Mouse (Mus musculus) stomach, embryonic 15.5 days (tissue): Measurements from ENCODE around the gene Slc46a2. TPM values are rescaled to one million over a fixed set of nuclear protein-coding genes. Genes with fewer than 3 reads are reported as not detected.

Experiments
- ATAC-seq: fragments of 200-750 bp; cut with Nextera tagmentation; 2 replicates; pipeline ENCODE4 v1.8.0; 2017; ENCODE audit warnings: low read depth, moderate number of reproducible peaks, moderate TSS enrichment; ENCODE audit not compliant: insufficient read depth, low FRiP score
- H3K27ac ChIP-seq: fragments of 300-500 bp; sonication (generic); 2 replicates; pipeline ENCODE4 v1.5.1; 2015; ENCODE audit warnings: mild to moderate bottlenecking, inconsistent platforms
- H3K27me3 ChIP-seq: fragments of 300-500 bp; sonication (generic); replicated peaks from 2 replicates; pipeline ENCODE4 v1.6.1; 2015; ENCODE audit warnings: inconsistent platforms
- H3K36me3 ChIP-seq: fragments of 300-500 bp; sonication (generic); 2 replicates; pipeline ENCODE4 v1.6.1; 2015; ENCODE audit warnings: inconsistent platforms
- H3K4me1 ChIP-seq: fragments of 300-500 bp; sonication (generic); 2 replicates; pipeline ENCODE4 v1.6.1; 2015; ENCODE audit warnings: inconsistent platforms
- H3K4me2 ChIP-seq: fragments of 300-500 bp; sonication (generic); 2 replicates; pipeline ENCODE4 v1.6.1; 2015; ENCODE audit warnings: mild to moderate bottlenecking, inconsistent platforms
- H3K4me3 ChIP-seq: fragments of 300-500 bp; sonication (generic); replicated peaks from 2 replicates; pipeline ENCODE4 v1.5.1; 2015; ENCODE audit warnings: inconsistent platforms
- H3K9ac ChIP-seq: fragments of 300-500 bp; sonication (generic); 2 replicates; pipeline ENCODE4 v1.6.1; 2015; ENCODE audit warnings: inconsistent platforms
- H3K9me3 ChIP-seq: fragments of 300-500 bp; sonication (generic); 2 replicates; pipeline ENCODE4 v1.6.1; 2016; ENCODE audit warnings: inconsistent platforms
- WGBS: fragments of 180-500 bp; shearing (Covaris S2); methylation state at CpG from one replicate; pipeline ENCODE4 v1.1.7; 2015; 5-methylcytosine and 5-hydroxymethylcytosine counted together
- polyA plus RNA-seq: library from polyadenylated mRNA; unstranded; fragments of >200 nt; fragmentation: Nextera tagmentation; extraction: Ambion mirVana; gene quantifications from 2 replicates; pipeline ENCODE4 v1.2.1, GENCODE M21; 2015

Slc46a2 gene
- 0.10 TPM in 1 of 2 replicates, not detected in the other for polyA plus RNA-seq

DNA sequence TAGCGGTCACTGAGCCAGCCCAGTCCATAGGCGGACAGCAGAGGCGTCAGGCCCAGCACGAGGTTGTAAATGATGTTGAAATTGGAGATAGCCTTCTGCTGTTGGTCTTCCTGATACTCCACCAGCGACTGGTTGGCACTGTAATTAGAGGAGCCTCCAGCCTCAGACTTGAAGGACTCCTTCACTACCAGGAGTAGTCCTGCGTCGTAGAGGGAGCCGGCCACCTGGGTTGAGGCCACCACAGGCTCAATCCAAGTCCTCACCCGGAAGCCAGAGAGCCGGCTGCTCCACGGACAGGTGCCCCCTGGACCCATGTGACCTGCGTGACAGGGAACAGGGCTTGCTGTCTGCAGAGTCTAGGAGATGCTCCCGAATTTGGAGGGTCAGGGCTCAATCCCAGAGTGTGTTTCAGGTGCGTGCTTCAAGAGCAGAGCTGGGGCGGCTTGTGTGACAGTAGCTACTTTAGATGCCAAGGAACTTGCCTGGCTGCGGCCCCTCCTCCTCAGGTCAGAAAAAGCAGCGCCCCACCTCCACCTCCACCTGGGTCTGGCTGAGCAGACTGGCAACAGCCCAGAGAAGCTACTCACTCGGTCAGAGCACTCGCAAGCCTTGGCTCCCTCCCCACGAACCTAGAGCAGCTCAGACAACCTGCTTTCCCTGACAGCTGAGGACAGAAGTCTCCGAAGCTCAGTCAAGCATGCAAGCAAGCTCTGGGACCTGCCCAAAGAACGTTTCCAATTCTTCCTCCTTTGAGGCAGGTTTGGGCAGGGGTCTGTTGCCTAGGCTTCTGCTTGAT is at the start of gene Slc46a2:
TSS of gene Slc46a2 (minus strand) at position 449 of the 796 bp plus-strand sequence.
- peak; percentile 35; the same call in 1 of the 2 replicates for ATAC-seq
- Histone ChIP-seq H3K27ac (no peak within 1 kb of the TSS), H3K4me3 (no peak within 1 kb of the TSS; the same call in 1 of the 2 replicates)

DNA sequence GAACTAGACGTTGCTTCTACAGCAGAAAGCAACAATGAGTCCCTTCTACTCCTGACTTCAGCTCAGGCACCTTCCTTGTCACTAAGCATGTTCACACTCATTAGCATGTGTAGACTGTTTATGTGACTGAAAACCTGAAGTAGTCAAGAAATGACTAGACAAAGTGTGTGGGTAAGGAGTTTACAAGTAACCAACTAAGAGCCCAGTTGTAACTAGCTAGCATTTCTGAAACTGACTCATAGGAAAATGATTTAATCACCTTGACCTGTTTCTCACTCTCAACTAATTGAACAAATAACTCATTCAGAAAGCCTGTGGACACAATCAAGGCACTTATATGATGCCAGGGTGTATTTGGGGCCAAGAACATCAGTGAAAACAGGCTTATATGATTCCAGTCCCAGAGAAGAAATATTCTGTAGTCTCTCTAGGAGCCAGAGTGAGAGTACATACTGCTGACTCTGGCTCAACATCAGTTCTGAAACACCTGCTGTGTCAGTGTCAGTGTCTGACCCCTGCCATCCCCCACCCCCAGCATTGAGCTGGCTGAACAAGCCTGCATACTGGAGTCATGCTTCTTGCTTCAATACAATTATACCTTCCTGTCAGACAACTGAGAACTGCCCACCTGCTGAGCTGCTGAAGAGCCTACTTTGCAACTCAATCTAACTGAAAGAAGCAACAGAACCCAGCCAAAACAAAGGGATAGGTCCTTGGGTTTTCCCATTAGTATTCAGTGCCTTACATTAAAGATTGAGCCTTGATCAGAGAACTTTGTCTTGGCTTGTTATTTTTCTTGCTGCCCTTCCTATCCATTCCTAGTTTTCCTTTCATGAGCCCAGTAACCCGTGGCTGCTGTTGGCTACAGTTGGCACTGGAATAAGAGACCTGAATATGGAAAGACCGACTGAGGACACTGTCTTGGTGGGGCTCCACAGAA is 48.8 kb upstream of the Slc46a2 start, which contains the start of gene Mup6:
TSS of gene Mup6 (plus strand) at position 890 of the 940 bp plus-strand sequence.
- H3K36me3 ChIP-seq = no peaks in the 10 kb centered on the region
- H3K9me3 ChIP-seq = no peaks in the 10 kb centered on the region
- H3K27ac ChIP-seq = no peak within 1 kb of the TSS
- WGBS = 47% methylated on average over 3 of the region's 3 CpGs
- H3K4me3 ChIP-seq = no peak within 1 kb of the TSS
- H3K4me2 ChIP-seq = no peak within 1 kb of the TSS
- no peak for ATAC-seq
- H3K27me3 ChIP-seq = no peaks in the 10 kb centered on the region
- no peak within 1 kb of the TSS for H3K9ac ChIP-seq
- no peaks in the 10 kb centered on the region for H3K4me1 ChIP-seq

More for the DNA sequence above, at the start of gene Slc46a2:
- no peaks in the 10 kb centered on the region for H3K9me3 ChIP-seq
- no peaks in the 10 kb centered on the region for H3K27me3 ChIP-seq
- no peaks in the 10 kb centered on the region for H3K36me3 ChIP-seq
- peak within 1 kb of the TSS; percentile 4; the same call in 1 of the 2 replicates for H3K4me2 ChIP-seq
- H3K4me1 ChIP-seq = no peaks in the 10 kb centered on the region
- WGBS = 17% methylated on average over 22 of the region's 22 CpGs
- no peak within 1 kb of the TSS for H3K9ac ChIP-seq

DNA sequence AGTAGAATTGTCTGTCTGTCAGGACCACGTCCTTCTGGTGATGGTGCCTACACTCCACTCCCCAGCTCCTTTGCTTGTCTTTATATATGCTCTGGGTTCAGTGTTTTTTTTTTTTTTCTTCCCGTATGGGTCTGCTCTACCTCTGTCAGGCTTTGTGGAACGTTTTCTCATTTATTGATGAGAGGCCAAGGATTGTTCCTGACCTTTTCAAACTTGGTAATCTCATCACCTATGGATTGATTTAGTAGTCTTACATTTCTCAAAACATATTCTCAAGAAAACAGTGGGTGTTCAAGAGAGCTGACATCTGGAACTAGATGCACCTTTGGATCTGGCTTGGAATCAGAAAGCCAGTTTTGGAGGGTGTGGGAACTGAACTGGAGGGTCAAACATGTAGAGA is 45.8 kb upstream of the Slc46a2 start, which contains the start of gene Mup4:
TSS of gene Mup4 (minus strand) at position 101 of the 400 bp plus-strand sequence.
- Histone ChIP-seq H3K4me1 (no peaks in the 10 kb centered on the region), H3K9me3 (no peaks in the 10 kb centered on the region), H3K36me3 (no peaks in the 10 kb centered on the region), H3K4me2 (no peak within 1 kb of the TSS), H3K27me3 (no peaks in the 10 kb centered on the region), H3K9ac (no peak within 1 kb of the TSS), H3K4me3 (no peak within 1 kb of the TSS), H3K27ac (no peak within 1 kb of the TSS)
- WGBS = 73% methylated on average over 3 of the region's 3 CpGs
- ATAC-seq = no peak

DNA sequence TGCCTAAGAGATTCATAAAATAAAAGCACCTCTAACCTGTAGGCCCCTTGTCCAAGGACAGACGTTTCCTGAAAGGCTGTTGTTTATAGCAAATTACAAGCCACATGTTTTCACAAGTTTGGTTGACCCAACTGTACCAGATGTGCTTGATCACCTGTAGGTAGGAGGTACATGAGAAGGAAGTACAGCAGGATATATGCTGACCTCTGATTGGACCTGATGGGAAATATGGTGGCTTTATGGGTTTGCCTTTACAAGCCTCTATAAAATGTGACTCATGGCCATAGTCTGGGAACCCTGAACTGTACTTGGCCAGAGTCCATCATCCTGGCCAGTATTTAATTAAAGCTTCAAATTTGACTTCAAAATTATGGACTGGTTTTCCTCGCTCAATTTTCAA is 22.7 kb upstream of the Slc46a2 start:
- H3K36me3 ChIP-seq = no peaks in the 10 kb centered on the region
- H3K27ac ChIP-seq = no peak overlapping the region
- no peak overlapping the region for H3K4me2 ChIP-seq
- no peaks in the 10 kb centered on the region for H3K4me1 ChIP-seq
- no peak for ATAC-seq
- 60% methylated on average over 2 of the region's 2 CpGs for WGBS
- H3K27me3 ChIP-seq = no peaks in the 10 kb centered on the region
- no peak overlapping the region for H3K9ac ChIP-seq
- no peaks in the 10 kb centered on the region for H3K9me3 ChIP-seq
- no peak overlapping the region for H3K4me3 ChIP-seq

DNA sequence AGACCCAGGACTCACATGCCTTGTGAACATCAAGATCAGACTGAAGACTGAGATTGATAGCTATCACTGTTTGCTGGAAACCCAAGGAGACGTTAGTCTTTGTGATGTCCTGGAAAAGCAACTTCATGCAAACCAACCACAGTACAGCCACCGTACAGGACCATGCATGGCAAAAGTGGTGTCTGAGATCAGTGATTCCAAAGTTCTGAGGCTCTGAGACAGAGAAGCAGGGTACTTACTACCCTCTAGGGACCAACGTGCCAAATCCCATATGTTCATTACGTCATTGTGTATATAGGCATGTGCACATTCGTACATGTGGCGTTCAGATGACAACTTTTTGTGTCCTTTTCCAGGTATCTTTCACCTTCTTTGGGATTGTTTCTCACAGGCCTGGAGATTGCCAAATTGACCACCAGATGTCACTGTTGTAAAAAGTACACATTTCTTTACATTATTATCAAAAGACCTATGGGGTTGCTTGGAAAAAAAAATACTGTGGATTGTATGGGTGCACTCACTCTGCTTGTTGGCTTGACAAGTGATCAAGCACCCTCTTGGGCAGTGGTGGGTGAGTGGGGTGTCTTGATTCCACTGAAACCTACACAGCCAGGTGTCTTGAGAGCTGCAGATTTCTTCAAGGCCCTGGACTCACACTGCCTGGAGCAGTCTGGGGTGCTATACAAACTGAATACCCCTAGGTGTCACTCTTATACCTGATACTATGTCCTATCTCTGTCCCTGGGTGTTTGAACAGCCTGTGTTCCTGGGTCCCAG is 17.8 kb upstream of the Slc46a2 start:
- H3K9ac ChIP-seq = no peak overlapping the region
- no peaks in the 10 kb centered on the region for H3K27me3 ChIP-seq
- peak; percentile 73; the same call in 1 of the 2 replicates for ATAC-seq
- H3K4me1 ChIP-seq = no peaks in the 10 kb centered on the region
- H3K4me2 ChIP-seq = no peak overlapping the region
- no peak overlapping the region for H3K4me3 ChIP-seq
- no peaks in the 10 kb centered on the region for H3K9me3 ChIP-seq
- no peak overlapping the region for H3K27ac ChIP-seq
- no peaks in the 10 kb centered on the region for H3K36me3 ChIP-seq
- 47% methylated on average over 6 of the region's 6 CpGs for WGBS

DNA sequence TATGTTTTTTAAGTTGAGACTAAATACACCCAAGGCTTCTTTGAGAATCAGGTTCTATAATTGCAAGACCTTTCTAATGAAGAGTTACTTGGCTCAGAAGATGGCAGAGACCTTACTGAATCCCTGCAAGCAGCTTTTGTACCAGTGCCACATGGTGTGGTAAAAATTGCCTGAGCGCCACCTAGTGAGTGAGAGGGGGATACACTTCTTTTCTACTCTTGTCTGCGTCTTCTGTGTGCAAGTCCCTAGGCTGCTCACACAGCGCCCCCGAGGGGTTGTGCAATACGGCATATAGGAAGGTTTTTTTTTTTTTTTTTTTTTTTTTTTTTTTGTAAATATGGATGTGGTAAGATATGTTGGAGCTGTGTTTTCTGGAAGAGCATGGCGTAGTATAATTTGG is 13.5 kb upstream of the Slc46a2 start:
- peak; percentile 56; the same call in 1 of the 2 replicates for ATAC-seq
- Histone ChIP-seq H3K9ac (no peak overlapping the region), H3K4me1 (no peaks in the 10 kb centered on the region), H3K4me3 (no peak overlapping the region), H3K27ac (no peak overlapping the region), H3K4me2 (no peak overlapping the region), H3K9me3 (no peaks in the 10 kb centered on the region), H3K36me3 (no peaks in the 10 kb centered on the region), H3K27me3 (no peaks in the 10 kb centered on the region)
- 17% methylated on average over 6 of the region's 6 CpGs for WGBS

DNA sequence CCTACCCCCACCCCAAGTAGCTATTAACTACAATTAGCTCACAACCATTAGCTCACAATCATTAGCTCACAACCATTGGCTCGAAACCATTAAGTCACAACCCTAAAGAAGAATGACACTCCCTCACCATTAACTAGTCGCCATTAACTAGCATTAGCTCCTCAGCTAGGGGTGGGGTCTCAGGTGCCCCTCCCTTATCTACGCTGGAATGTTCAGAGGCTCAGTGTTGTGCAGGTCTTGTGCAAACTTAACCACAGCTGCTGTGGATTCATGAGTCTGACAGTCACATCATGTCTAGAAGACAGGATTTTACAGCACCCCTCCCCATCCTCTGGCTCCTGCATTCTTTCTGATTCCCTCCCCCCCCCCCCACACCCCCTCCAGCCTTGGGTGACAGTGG is 12.8 kb upstream of the Slc46a2 start:
- no peak overlapping the region for H3K4me3 ChIP-seq
- H3K4me1 ChIP-seq = no peaks in the 10 kb centered on the region
- ATAC-seq = no peak
- no peak overlapping the region for H3K27ac ChIP-seq
- 77% methylated on average over 3 of the region's 3 CpGs for WGBS
- no peaks in the 10 kb centered on the region for H3K9me3 ChIP-seq
- H3K4me2 ChIP-seq = no peak overlapping the region
- H3K9ac ChIP-seq = no peak overlapping the region
- no peaks in the 10 kb centered on the region for H3K36me3 ChIP-seq
- no peaks in the 10 kb centered on the region for H3K27me3 ChIP-seq

DNA sequence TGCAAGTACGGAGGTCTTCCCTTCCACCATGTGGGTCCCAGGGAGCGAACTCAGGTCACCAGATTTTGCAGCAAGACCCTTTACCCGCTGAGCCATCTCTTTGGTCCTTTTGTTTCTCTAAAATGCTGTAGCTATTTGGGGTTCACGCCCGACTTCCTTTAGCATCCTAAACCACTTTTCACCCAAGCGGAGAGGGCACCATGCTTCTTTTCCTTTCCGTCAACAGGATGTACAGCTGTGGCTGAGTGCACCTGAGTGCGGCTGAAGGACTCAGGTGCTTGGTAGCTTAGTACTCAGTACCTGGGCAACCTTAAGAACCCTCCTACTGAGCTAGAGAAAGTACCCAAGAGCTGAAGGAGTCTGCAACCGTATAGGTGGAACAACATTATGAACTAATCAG is 10.2 kb upstream of the Slc46a2 start:
- no peak overlapping the region for H3K9ac ChIP-seq
- no peak overlapping the region for H3K4me2 ChIP-seq
- no peak overlapping the region for H3K27ac ChIP-seq
- 87% methylated on average over 9 of the region's 9 CpGs for WGBS
- H3K4me3 ChIP-seq = no peak overlapping the region
- H3K9me3 ChIP-seq = no peaks in the 10 kb centered on the region
- no peaks in the 10 kb centered on the region for H3K27me3 ChIP-seq
- no peaks in the 10 kb centered on the region for H3K4me1 ChIP-seq
- no peaks in the 10 kb centered on the region for H3K36me3 ChIP-seq
- no peak for ATAC-seq

DNA sequence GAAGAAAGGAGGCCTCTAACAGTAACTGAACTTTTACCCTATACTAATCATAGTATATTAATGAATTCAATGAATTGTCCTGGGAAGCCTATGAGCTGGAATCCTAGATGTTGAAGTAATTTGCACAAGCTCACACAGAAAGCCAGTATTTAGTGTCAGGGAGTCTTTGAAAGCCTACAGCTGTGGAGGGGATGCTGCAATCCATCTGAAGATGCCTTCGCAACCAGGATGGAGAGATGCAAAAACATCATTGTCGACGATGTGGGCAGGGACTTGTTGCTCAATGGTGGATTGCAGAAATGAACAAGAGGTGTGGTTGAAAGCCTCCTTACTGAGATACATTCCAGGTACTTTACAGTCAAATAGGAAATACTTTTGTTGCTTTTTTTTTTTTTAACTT is 3.1 kb upstream of the Slc46a2 start:
- ATAC-seq = no peak
- Histone ChIP-seq H3K4me2 (no peak overlapping the region), H3K4me1 (no peaks in the 10 kb centered on the region), H3K9ac (no peak overlapping the region), H3K27me3 (no peaks in the 10 kb centered on the region), H3K9me3 (no peaks in the 10 kb centered on the region), H3K4me3 (no peak overlapping the region), H3K36me3 (no peaks in the 10 kb centered on the region), H3K27ac (no peak overlapping the region)
- 78% methylated on average over 3 of the region's 3 CpGs for WGBS

DNA sequence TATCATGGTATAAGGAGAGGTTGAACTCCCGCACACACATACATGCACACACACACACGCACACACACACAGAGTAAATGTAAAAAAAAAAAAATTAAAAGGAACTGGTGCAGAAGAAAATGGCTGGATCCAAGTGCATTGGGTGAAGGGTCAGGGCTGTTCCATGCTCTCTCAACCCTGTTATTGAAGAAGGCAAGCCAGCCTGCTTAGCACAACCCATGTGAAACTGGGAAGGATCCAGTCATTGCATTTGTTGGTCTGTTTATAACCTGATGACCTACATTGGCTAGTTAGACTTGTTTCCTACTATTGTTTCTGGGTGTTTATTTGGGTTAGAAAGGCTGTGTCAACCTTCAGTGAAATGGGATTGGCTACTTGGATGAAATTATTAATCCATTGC is 6.1 kb downstream of the Slc46a2 start:
- H3K4me2 ChIP-seq = no peak overlapping the region
- H3K9me3 ChIP-seq = no peaks in the 10 kb centered on the region
- H3K27me3 ChIP-seq = no peaks in the 10 kb centered on the region
- 92% methylated on average over 2 of the region's 2 CpGs for WGBS
- no peak for ATAC-seq
- H3K27ac ChIP-seq = no peak overlapping the region
- no peaks in the 10 kb centered on the region for H3K4me1 ChIP-seq
- no peaks in the 10 kb centered on the region for H3K36me3 ChIP-seq
- H3K9ac ChIP-seq = no peak overlapping the region
- H3K4me3 ChIP-seq = no peak overlapping the region

DNA sequence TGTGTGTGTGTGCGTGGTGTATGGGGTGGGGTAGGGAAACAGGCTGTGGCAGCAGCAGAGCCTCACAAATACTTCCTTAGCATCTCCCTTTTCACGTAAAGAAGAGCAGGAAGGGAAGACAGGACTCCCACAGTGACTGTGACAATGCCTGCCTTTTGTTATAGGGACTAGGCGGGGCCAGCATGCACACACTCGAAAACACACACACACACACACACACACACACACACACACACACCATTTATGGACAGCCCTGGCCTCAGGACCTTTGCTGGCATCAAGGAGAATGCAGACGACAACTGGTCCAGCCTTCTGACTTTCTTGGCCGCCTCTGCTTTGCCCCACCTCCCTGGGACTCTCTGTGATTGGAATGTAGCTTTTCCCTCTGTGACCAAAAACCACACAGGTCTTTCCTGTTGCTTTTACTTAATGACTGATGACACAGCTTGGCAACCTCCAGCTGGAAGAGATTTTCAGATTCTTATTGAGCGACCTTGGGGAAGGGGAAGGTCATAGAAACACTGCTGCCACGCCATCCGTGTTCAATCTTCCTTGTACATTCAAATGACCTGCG is 7.1 kb downstream of the Slc46a2 start:
- Histone ChIP-seq H3K4me2 (no peak overlapping the region), H3K36me3 (no peaks in the 10 kb centered on the region), H3K9ac (no peak overlapping the region), H3K27me3 (no peaks in the 10 kb centered on the region), H3K4me3 (no peak overlapping the region), H3K4me1 (no peaks in the 10 kb centered on the region), H3K27ac (no peak overlapping the region), H3K9me3 (no peaks in the 10 kb centered on the region)
- 41% methylated on average over 10 of the region's 10 CpGs for WGBS
- ATAC-seq = no peak
